Mouse (Mus musculus) spleen, adult 2 months (tissue): ENCODE measurements around the gene Pard3.

Source experiments
- CTCF ChIP-seq: fragments of 200-500 bp; IDR thresholded peaks from 2 replicates; pipeline ENCODE4 v1.5.1; 2011; ENCODE audit warnings: mild to moderate bottlenecking, inconsistent platforms; ENCODE audit not compliant: insufficient read depth, insufficient read length, insufficient replicate concordance; ENCODE audit errors: extremely low read depth
- POLR2A ChIP-seq: fragments of 200-500 bp; IDR thresholded peaks from 2 replicates; pipeline ENCODE4 v1.6.1; 2011; ENCODE audit warnings: low read depth, low read length, inconsistent platforms

DNA sequence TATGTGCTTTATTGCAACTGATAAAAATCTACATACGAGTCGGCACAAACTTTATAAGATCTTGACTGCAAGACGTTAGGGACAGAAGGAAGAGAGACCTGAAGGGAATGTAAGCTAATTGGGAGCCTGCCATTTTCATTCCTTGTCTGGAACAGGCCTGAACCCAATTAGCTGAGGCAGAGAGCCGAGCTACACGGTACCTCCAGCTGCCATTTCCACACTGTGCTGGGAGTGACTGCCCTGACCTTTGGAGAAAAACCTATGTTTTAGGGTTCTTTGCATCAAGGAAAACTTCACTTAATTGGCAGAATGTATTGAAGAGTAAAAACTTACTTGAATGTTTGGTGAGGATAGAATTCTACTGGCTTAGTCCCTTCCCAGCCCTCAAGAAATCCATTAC is 262.1 kb downstream of the Pard3 start:
- TF ChIP-seq CTCF (no peak), POLR2A (no peak)
